In the genomic region with DNA sequence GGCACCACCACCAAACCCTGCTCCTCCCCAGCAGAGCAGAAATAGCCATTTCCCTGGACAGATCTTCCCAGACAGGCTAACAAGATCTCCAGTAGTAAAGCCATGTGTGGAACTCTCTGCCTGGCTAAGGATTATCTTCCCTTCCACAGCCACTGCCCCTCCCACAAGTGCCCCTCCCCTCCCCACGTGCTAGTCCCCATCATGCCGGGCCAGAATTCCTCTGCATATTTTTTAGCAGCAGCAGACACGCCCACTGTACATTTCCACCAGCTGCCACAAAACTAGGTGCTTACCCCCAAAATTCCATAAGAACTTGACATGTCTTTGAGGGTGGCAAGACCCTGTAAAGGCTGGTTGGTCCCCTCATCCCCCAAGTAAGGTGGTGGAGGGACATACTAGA, we compare ENCODE assay signal across 25 mouse cellular contexts.
"Had no signal": no experiment of that assay in that cellular context is flagged by ENCODE, and none has a peak within 500 bp of the region (broad histone marks: within the 10 kb centered on the region; RNA-seq: fewer than 3 reads in every experiment).

No protein-coding gene starts in this region.

- DNase-seq: gastrocnemius, postnatal 14 days; gastrocnemius, postnatal 36 days; heart, adult 2 months; heart, postnatal 14 days; heart, postnatal 36 days; kidney, adult 11 months; kidney, adult 2 months; kidney, adult 9 months; kidney, postnatal 14 days; kidney, postnatal 36 days; layer of hippocampus, adult 9-11 months; layer of hippocampus, postnatal 36 days; left cerebral cortex, postnatal 4 days; liver, embryonic 13.5 days had no signal

- H3K4me1 ChIP-seq: kidney, embryonic 15.5 days; liver, embryonic 13.5 days had no signal

- H3K27ac ChIP-seq: heart, adult 2 months; heart, embryonic 13.5 days; heart, embryonic 15.5 days; hindbrain, embryonic 12.5 days; hindbrain, embryonic 14.5 days; hindbrain, postnatal 0 days; kidney, embryonic 15.5 days; kidney, postnatal 0 days; limb, embryonic 13.5 days; limb, embryonic 15.5 days; liver, embryonic 13.5 days had no signal

- H3K4me2 ChIP-seq: heart, embryonic 11.5 days; heart, embryonic 13.5 days; heart, embryonic 15.5 days; hindbrain, embryonic 12.5 days; hindbrain, embryonic 14.5 days; kidney, embryonic 15.5 days; limb, embryonic 13.5 days; limb, embryonic 15.5 days; liver, embryonic 13.5 days had no signal

- H3K9ac ChIP-seq: heart, embryonic 13.5 days; heart, embryonic 15.5 days; hindbrain, embryonic 12.5 days; hindbrain, embryonic 14.5 days; kidney, embryonic 15.5 days; limb, embryonic 13.5 days; limb, embryonic 15.5 days; liver, embryonic 13.5 days had no signal

- H3K36me3 ChIP-seq: heart, embryonic 15.5 days; liver, embryonic 13.5 days had no signal

- H3K4me3 ChIP-seq: heart, adult 2 months; heart, embryonic 13.5 days; heart, embryonic 15.5 days; hindbrain, embryonic 12.5 days; kidney, embryonic 15.5 days; limb, embryonic 13.5 days; limb, embryonic 15.5 days; liver, embryonic 13.5 days had no signal

- ATAC-seq: hindbrain, postnatal 0 days; intestine, embryonic 16.5 days had no signal

- H3K9me3 ChIP-seq: heart, embryonic 13.5 days; heart, embryonic 15.5 days; hindbrain, embryonic 12.5 days; kidney, embryonic 15.5 days; limb, embryonic 13.5 days; limb, embryonic 15.5 days; liver, embryonic 13.5 days had no signal

- H3K27me3 ChIP-seq: hindbrain, embryonic 12.5 days; kidney, embryonic 15.5 days; limb, embryonic 13.5 days; limb, embryonic 15.5 days; liver, embryonic 13.5 days had no signal
